Mouse (Mus musculus): Measurements from ENCODE around the gene Bsnd. TPM values are rescaled to one million over a fixed set of nuclear protein-coding genes. Genes with fewer than 3 reads are reported as not detected.

The Bsnd gene
- total and polyA plus RNA-seq, 3 experiments: 0.16 TPM; not detected in 2

DNA sequence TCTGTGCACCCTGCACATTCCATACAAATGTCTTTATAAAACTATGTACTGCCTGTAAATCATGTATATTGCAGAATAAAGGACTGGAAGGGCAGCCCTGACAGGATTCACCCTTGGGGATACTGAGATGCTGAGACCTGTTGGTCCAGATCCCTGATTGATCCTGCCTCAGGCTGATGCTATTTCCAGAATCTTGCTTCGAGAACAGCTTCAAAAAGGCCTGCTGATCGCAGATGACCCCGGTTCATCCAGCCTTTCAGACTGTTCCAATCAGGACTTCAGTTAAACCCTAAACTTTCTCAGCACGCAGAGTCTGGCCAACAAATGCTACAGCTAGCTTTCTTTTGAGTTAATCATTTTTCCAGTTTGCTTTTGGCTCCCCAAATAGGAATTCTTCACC lies 17.8 kb upstream of the Bsnd start:
- H3K36me3 ChIP-seq (replicated peaks): no peaks in the 10 kb centered on the region
- H3K9me3 ChIP-seq (replicated peaks): no peaks in the 10 kb centered on the region
- no peak overlapping the region for H3K4me3 ChIP-seq (ENCODE audit: low read depth, low read length)
- TF ChIP-seq CTCF (IDR thresholded peaks at IDR 0.05; ENCODE audit: low read depth, low read length) (no peak), TAL1 (conservative IDR thresholded peaks at IDR 0.05; ENCODE audit: low read depth, low read length) (no peak), GATA2 (IDR thresholded peaks at IDR 0.05; ENCODE audit: borderline replicate concordance, low read depth, low read length) (no peak)
- ATAC-seq (ENCODE audit: extremely low read depth, insufficient number of reproducible peaks, low FRiP score, poor library complexity, severe bottlenecking) (no peak), DNase-seq (ENCODE audit: low spot score) (no peak)
- peaks cover 25% of the 10 kb centered on the region for H3K27me3 ChIP-seq (ENCODE audit: insufficient read depth, low read length)
- no peaks in the 10 kb centered on the region for H3K4me1 ChIP-seq (ENCODE audit: insufficient read depth, low read depth, low read length)

DNA sequence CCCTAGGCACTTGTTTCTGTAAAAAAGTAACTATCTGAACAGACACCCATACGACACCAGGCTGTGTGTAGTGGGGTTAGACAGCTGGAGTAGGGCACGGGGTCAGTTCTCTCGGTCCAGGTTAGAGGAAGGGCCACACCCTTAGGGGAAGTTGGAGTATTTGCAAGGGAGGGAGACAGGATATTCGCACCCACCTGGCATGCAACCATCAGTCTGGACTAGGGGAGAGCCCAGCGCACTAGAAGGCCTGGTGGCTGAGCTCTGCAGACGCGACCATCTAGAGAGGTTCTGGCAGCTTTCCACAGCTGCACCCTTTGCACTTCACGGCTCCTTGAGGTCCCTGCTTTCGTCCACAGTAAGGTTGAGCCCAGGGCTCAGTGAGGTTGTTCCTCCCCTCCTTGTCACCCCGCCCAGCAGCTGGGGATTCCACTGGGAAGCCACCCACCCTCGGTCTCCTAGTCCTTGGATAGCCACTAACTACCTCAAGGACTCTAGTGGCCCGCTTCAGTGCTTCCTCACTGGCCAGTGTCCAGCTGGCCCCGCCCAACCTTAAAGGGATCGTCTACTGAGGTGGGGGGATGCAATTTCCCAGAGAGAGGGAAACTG lies 13.5 kb upstream of the Bsnd start:
- DNase-seq (ENCODE audit: low spot score) (no peak), ATAC-seq (ENCODE audit: extremely low read depth, insufficient number of reproducible peaks, low FRiP score, poor library complexity, severe bottlenecking) (no peak)
- Histone ChIP-seq H3K4me1 (ENCODE audit: insufficient read depth, low read depth, low read length) (no peaks in the 10 kb centered on the region), H3K36me3 (replicated peaks) (no peaks in the 10 kb centered on the region), H3K27me3 (ENCODE audit: insufficient read depth, low read length) (peaks cover 26% of the 10 kb centered on the region), H3K4me3 (ENCODE audit: low read depth, low read length) (no peak overlapping the region), H3K9me3 (replicated peaks) (no peaks in the 10 kb centered on the region)
- TF ChIP-seq GATA2 (IDR thresholded peaks at IDR 0.05; ENCODE audit: borderline replicate concordance, low read depth, low read length) (no peak), GATA1 (IDR thresholded peaks at IDR 0.05; ENCODE audit: borderline replicate concordance, low read length) (no peak), POLR2AphosphoS5 (IDR thresholded peaks at IDR 0.05; ENCODE audit: insufficient replicate concordance, low read depth, low read length) (no peak), CTCF (IDR thresholded peaks at IDR 0.05; ENCODE audit: low read depth, low read length) (no peak), TAL1 (conservative IDR thresholded peaks at IDR 0.05; ENCODE audit: low read depth, low read length) (no peak)

DNA sequence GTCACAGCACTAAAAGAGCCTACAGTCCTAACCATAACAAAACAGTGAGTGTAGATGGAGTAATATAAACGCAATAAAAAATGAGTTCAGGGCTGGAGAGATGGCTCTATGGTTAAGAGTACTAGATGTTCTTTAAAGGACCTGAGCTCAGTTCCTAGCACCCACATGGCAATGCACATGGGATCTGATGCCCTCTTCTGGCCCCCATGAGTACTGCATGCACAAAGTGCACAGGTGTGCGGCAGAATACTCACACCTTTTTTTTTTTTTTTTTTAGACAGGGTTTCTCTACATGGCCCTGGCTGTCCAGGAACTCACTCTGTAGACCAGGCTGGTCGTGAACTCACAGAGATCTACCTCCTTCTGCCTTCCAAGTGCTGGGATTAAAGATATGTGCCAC lies 11.5 kb upstream of the Bsnd start:
- no peaks in the 10 kb centered on the region for H3K4me1 ChIP-seq (ENCODE audit: insufficient read depth, low read depth, low read length)
- TF ChIP-seq CTCF (IDR thresholded peaks at IDR 0.05; ENCODE audit: low read depth, low read length) (0 out of 2 replicates have a peak, but pooled peaks have one; percentile 24), POLR2AphosphoS5 (IDR thresholded peaks at IDR 0.05; ENCODE audit: insufficient replicate concordance, low read depth, low read length) (no peak)
- peaks cover 33% of the 10 kb centered on the region for H3K27me3 ChIP-seq (ENCODE audit: insufficient read depth, low read length)
- ATAC-seq (ENCODE audit: extremely low read depth, insufficient number of reproducible peaks, low FRiP score, poor library complexity, severe bottlenecking) (no peak), DNase-seq (ENCODE audit: low spot score) (no peak)
- H3K4me3 ChIP-seq (ENCODE audit: low read depth, low read length): no peak overlapping the region
- H3K36me3 ChIP-seq (replicated peaks): no peaks in the 10 kb centered on the region
- no peaks in the 10 kb centered on the region for H3K9me3 ChIP-seq (replicated peaks)

DNA sequence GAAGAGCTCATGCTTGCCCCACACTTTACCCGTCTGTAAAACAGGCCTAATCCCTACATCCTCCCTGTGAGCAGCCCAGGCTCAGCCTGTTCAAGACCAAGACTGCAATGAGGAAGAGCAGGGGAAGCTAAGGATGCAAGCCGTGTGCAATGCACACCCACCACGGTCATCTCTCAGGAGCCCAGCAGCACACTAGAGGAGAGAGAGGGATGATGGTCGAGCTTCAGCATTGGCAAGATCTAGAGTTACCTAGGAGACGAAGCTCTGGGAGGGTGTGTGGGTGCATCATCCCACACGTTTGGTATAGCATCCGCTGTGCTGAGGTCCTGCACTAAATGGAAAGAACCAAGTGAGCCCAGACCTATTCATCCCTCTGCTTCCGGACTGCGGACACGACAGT lies 8.0 kb upstream of the Bsnd start:
- no peak for ATAC-seq (ENCODE audit: extremely low read depth, insufficient number of reproducible peaks, low FRiP score, poor library complexity, severe bottlenecking)
- H3K9me3 ChIP-seq (replicated peaks): no peaks in the 10 kb centered on the region
- H3K4me3 ChIP-seq (ENCODE audit: low read depth, low read length): no peak overlapping the region
- H3K4me1 ChIP-seq (ENCODE audit: insufficient read depth, low read depth, low read length): no peaks in the 10 kb centered on the region
- peaks cover 29% of the 10 kb centered on the region; the same call in 1 of the 2 replicates for H3K27me3 ChIP-seq (ENCODE audit: insufficient read depth, low read length)
- DNase-seq (ENCODE audit: low spot score): no peak
- TF ChIP-seq TAL1 (conservative IDR thresholded peaks at IDR 0.05; ENCODE audit: low read depth, low read length) (no peak), GATA2 (IDR thresholded peaks at IDR 0.05; ENCODE audit: borderline replicate concordance, low read depth, low read length) (no peak), GATA1 (IDR thresholded peaks at IDR 0.05; ENCODE audit: borderline replicate concordance, low read length) (no peak), POLR2AphosphoS5 (IDR thresholded peaks at IDR 0.05; ENCODE audit: insufficient replicate concordance, low read depth, low read length) (no peak)
- H3K36me3 ChIP-seq (replicated peaks): no peaks in the 10 kb centered on the region

DNA sequence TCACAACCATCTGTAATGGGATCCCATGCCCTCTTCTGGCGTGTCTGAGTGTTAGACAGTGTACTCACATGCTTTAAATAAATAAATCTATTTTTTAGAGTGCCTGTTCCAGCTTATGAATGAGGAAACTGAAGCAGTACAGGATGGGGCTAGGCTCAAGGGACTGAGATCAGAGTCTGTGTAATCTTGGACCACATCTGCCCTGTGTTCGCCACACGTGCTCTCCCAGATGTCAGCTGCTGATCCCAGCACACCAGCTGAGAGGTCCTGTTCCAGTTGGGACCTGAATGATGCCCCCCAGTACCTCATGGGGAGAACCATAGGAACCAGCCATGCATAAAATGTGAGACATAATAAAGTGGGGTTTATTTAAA lies 6.4 kb upstream of the Bsnd start:
- Histone ChIP-seq H3K36me3 (replicated peaks) (no peaks in the 10 kb centered on the region), H3K9me3 (replicated peaks) (no peaks in the 10 kb centered on the region), H3K4me1 (ENCODE audit: insufficient read depth, low read depth, low read length) (no peaks in the 10 kb centered on the region), H3K4me3 (ENCODE audit: low read depth, low read length) (no peak overlapping the region), H3K27me3 (ENCODE audit: insufficient read depth, low read length) (peaks cover 32% of the 10 kb centered on the region; the same call in 1 of the 2 replicates)
- TF ChIP-seq CTCF (IDR thresholded peaks at IDR 0.05; ENCODE audit: low read depth, low read length) (no peak), POLR2AphosphoS5 (IDR thresholded peaks at IDR 0.05; ENCODE audit: insufficient replicate concordance, low read depth, low read length) (no peak), GATA1 (IDR thresholded peaks at IDR 0.05; ENCODE audit: borderline replicate concordance, low read length) (no peak), GATA2 (IDR thresholded peaks at IDR 0.05; ENCODE audit: borderline replicate concordance, low read depth, low read length) (no peak), TAL1 (conservative IDR thresholded peaks at IDR 0.05; ENCODE audit: low read depth, low read length) (no peak)
- no peak for DNase-seq (ENCODE audit: low spot score)
- ATAC-seq (ENCODE audit: extremely low read depth, insufficient number of reproducible peaks, low FRiP score, poor library complexity, severe bottlenecking): no peak

DNA sequence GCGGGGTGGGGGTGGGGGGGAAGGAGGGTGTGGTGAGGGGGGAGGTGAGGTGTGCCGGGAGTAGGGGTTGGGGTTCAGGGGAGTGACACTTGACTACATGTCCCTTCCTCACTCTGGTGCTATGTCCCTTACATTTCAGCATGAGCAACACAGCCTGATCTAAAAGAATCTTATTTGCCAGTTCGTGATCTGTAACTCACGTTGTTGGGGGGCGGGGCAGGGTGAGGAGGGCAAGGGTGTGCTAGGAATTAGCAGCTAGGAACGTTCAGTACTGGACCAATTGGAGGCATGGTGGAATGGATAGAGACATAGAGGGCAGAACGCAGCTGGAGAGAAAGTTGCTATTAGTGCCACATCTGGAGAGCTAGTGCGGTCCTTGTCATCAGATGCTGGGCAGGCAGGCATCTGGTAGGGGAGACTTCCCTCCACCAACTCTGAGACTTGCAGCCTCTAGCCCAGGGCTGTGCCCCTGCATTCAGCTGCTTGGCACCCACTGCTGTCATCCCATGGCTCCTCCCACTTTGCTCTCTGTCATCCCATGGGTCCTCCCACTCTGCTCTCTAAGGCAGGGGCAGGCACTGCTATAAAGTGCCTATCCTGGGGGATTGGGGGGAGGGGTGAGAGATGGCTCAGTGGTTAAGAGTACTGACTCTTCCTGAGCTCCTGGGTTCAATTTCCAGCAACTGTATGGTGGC lies 5.8 kb upstream of the Bsnd start:
- no peak overlapping the region for H3K4me3 ChIP-seq (ENCODE audit: low read depth, low read length)
- peaks cover 32% of the 10 kb centered on the region; the same call in 1 of the 2 replicates for H3K27me3 ChIP-seq (ENCODE audit: insufficient read depth, low read length)
- H3K36me3 ChIP-seq (replicated peaks): no peaks in the 10 kb centered on the region
- H3K4me1 ChIP-seq (ENCODE audit: insufficient read depth, low read depth, low read length): no peaks in the 10 kb centered on the region
- TF ChIP-seq GATA1 (IDR thresholded peaks at IDR 0.05; ENCODE audit: borderline replicate concordance, low read length) (no peak), TAL1 (conservative IDR thresholded peaks at IDR 0.05; ENCODE audit: low read depth, low read length) (no peak), CTCF (IDR thresholded peaks at IDR 0.05; ENCODE audit: low read depth, low read length) (no peak), GATA2 (IDR thresholded peaks at IDR 0.05; ENCODE audit: borderline replicate concordance, low read depth, low read length) (no peak), POLR2AphosphoS5 (IDR thresholded peaks at IDR 0.05; ENCODE audit: insufficient replicate concordance, low read depth, low read length) (no peak)
- DNase-seq (ENCODE audit: low spot score) (no peak), ATAC-seq (ENCODE audit: extremely low read depth, insufficient number of reproducible peaks, low FRiP score, poor library complexity, severe bottlenecking) (no peak)
- no peaks in the 10 kb centered on the region for H3K9me3 ChIP-seq (replicated peaks)
